32 mouse cellular contexts compared by ENCODE assay signal in the genomic region with DNA sequence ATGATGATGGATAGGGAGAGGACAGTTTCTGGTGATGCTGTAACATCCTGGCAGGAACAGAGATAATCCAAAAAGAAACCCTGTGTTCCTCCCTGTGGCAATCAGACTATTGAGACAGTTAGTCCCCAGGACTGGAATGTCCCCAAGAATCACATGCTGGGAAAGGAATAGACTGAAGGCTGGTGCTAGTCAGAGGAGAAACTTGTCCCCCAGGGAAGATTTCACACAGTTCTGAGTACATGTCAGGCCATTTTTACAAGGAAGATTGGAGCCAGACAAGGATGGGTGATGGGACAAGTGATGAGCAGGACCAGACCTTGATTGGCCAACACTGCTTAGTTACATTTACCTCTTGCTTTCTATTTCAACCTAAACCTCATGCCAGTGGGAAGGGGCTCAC. TPM values are rescaled to one million over a fixed set of nuclear protein-coding genes. Genes with fewer than 3 reads are reported as not detected.
"Had no signal": no experiment of that assay in that cellular context is flagged by ENCODE, and none has a peak within 500 bp of the region (broad histone marks: within the 10 kb centered on the region; RNA-seq: fewer than 3 reads in every experiment).

No protein-coding gene starts in this region.

- H3K27me3 ChIP-seq: embryonic facial prominence, embryonic 15.5 days; forebrain, embryonic 15.5 days had no signal

- H3K27ac ChIP-seq: embryonic facial prominence, embryonic 10.5 days; embryonic facial prominence, embryonic 12.5 days; embryonic facial prominence, embryonic 13.5 days; embryonic facial prominence, embryonic 15.5 days; forebrain, embryonic 10.5 days; forebrain, embryonic 12.5 days; forebrain, embryonic 15.5 days; gastrocnemius, adult 2 months; heart, adult 2 months; heart, embryonic 10.5 days had no signal

- H3K4me3 ChIP-seq: embryonic facial prominence, embryonic 10.5 days; embryonic facial prominence, embryonic 12.5 days; embryonic facial prominence, embryonic 13.5 days; embryonic facial prominence, embryonic 15.5 days; erythroblast, embryonic 14.5 days; forebrain, embryonic 10.5 days; forebrain, embryonic 12.5 days; forebrain, embryonic 15.5 days; gastrocnemius, adult 2 months; heart, adult 2 months; heart, embryonic 10.5 days had no signal

- ATAC-seq: forebrain, embryonic 14.5 days; forebrain, embryonic 15.5 days; forebrain, embryonic 16.5 days; forebrain, postnatal 0 days had no signal

- H3K9ac ChIP-seq: embryonic facial prominence, embryonic 12.5 days; embryonic facial prominence, embryonic 13.5 days; embryonic facial prominence, embryonic 15.5 days; forebrain, embryonic 12.5 days; forebrain, embryonic 15.5 days; forebrain, postnatal 0 days had no signal

- H3K4me2 ChIP-seq: embryonic facial prominence, embryonic 12.5 days; embryonic facial prominence, embryonic 13.5 days; embryonic facial prominence, embryonic 15.5 days; forebrain, embryonic 12.5 days; forebrain, embryonic 15.5 days had no signal

- DNase-seq: cerebellum, adult 2 months; cerebellum, adult 8-10 months; cerebellum, adult 9-10 months; cerebellum, adult 9-11 months; cerebellum, postnatal 14 days; cerebellum, postnatal 25 days; cerebellum, postnatal 36 days; embryo, embryonic 11 days; forebrain, postnatal 0 days; gastrocnemius, adult 2 months; gastrocnemius, postnatal 10 days; gastrocnemius, postnatal 14 days; gastrocnemius, postnatal 25 days; gastrocnemius, postnatal 36 days; heart, adult 11 months; heart, adult 18-20 months; heart, adult 2 months had no signal

- H3K36me3 ChIP-seq: embryonic facial prominence, embryonic 10.5 days; embryonic facial prominence, embryonic 12.5 days; embryonic facial prominence, embryonic 13.5 days; embryonic facial prominence, embryonic 15.5 days; forebrain, embryonic 10.5 days; forebrain, embryonic 12.5 days; forebrain, embryonic 15.5 days; heart, embryonic 10.5 days had no signal

- H3K9me3 ChIP-seq: embryonic facial prominence, embryonic 10.5 days; embryonic facial prominence, embryonic 12.5 days; embryonic facial prominence, embryonic 13.5 days; embryonic facial prominence, embryonic 15.5 days; forebrain, embryonic 10.5 days; forebrain, embryonic 12.5 days; forebrain, embryonic 15.5 days; heart, embryonic 10.5 days had no signal

RNA-seq across cellular contexts. Expression of a gene that starts 21.2 kb away (rescaled TPM):
- total RNA-seq: common myeloid progenitor, adult 5-6 weeks; gastrocnemius, adult 2 months; gastrocnemius, adult 8-10 months; gastrocnemius, postnatal 25 days; gastrocnemius, postnatal 36 days; gastrocnemius, postnatal 4 days; granulocyte monocyte progenitor cell, adult 5-6 weeks; heart, adult 2 months had no signal
- polyA plus RNA-seq: embryonic facial prominence, embryonic 12.5 days; embryonic facial prominence, embryonic 13.5 days; erythroblast, embryonic 14.5 days; forebrain, embryonic 10.5 days; forebrain, embryonic 16.5 days had no signal
